Mouse (Mus musculus) MEL (cell line): Measurements from ENCODE around the gene Gramd4. TPM values are rescaled to one million over a fixed set of nuclear protein-coding genes. Genes with fewer than 3 reads are reported as not detected.

Experiments used
- DNase-seq: peaks from one replicate; pipeline ENCODE4 v3.0.0; 2011; ENCODE audit warnings: low read depth, low spot score
- H3K27ac ChIP-seq: 2 replicates; pipeline ENCODE4 v1.5.1; 2012; ENCODE audit warnings: low read depth, mild to moderate bottlenecking, control low read depth, low read length, moderate library complexity; ENCODE audit not compliant: control insufficient read depth
- H3K27me3 ChIP-seq, 2 experiments: fragments of 150-350 bp in 1 of 2; sonication (generic) in 1 of 2; 2 replicates each; pipeline ENCODE4 v1.6.1; 2012; ENCODE audit warnings: low read length in 2 of 2, mild to moderate bottlenecking in 2 of 2, improper control_type of control experiment in 1 of 2, moderate library complexity in 1 of 2; ENCODE audit not compliant: insufficient read depth in 2 of 2, control insufficient read depth in 1 of 2
- H3K36me3 ChIP-seq, 2 experiments: 2 replicates each; pipeline ENCODE4 v1.6.1; 2012 to 2014; ENCODE audit warnings: low read length in 2 of 2, improper control_type of control experiment in 1 of 2, inconsistent platforms in 1 of 2, mild to moderate bottlenecking in 1 of 2; ENCODE audit not compliant: insufficient read depth in 2 of 2, control insufficient read depth in 1 of 2
- H3K4me1 ChIP-seq, 2 experiments: fragments of 150-350 bp in 1 of 2; sonication (generic) in 1 of 2; 2 replicates each; pipeline ENCODE4 v1.6.1; 2012; ENCODE audit warnings: low read length in 2 of 2, improper control_type of control experiment in 1 of 2, mild to moderate bottlenecking in 1 of 2; ENCODE audit not compliant: insufficient read depth in 2 of 2, control insufficient read depth in 1 of 2
- H3K4me3 ChIP-seq, 2 experiments: fragments of 150-350 bp in 1 of 2; sonication (generic) in 1 of 2; 2 replicates each; pipeline ENCODE4 v1.5.1; 2012; ENCODE audit warnings: low read depth in 2 of 2, low read length in 2 of 2, mild to moderate bottlenecking in 2 of 2, moderate library complexity in 2 of 2, control low read depth in 1 of 2, improper control_type of control experiment in 1 of 2; ENCODE audit not compliant: control insufficient read depth in 1 of 2, insufficient read depth in 1 of 2
- H3K79me2 ChIP-seq: 2 replicates; pipeline ENCODE4 v1.6.1; 2012; ENCODE audit warnings: mild to moderate bottlenecking, low read length, moderate library complexity; ENCODE audit not compliant: control insufficient read depth, poor library complexity, insufficient read depth
- H3K9ac ChIP-seq: 2 replicates; pipeline ENCODE4 v1.6.1; 2012; ENCODE audit warnings: low read depth, mild to moderate bottlenecking, control low read depth, low read length, moderate library complexity; ENCODE audit not compliant: control insufficient read depth, poor library complexity, severe bottlenecking
- H3K9me3 ChIP-seq: fragments of 150-350 bp; sonication (generic); replicated peaks from 2 replicates; pipeline ENCODE4 v1.6.1; 2012; ENCODE audit warnings: mild to moderate bottlenecking, low read length, improper control_type of control experiment, moderate library complexity; ENCODE audit not compliant: insufficient read depth
- CTCF ChIP-seq, 3 experiments: IDR thresholded peaks in 2 of 3; conservative IDR thresholded peaks in 1 of 3; 2 replicates each; pipeline ENCODE4 v1.5.1; 2011 to 2012; ENCODE audit warnings: low read length in 3 of 3, low read depth in 2 of 3, mild to moderate bottlenecking in 2 of 3, improper control_type of control experiment in 1 of 3, inconsistent platforms in 1 of 3, mixed read lengths in 1 of 3, moderate library complexity in 1 of 3; ENCODE audit not compliant: control insufficient read depth in 1 of 3, insufficient read depth in 1 of 3, poor library complexity in 1 of 3, severe bottlenecking in 1 of 3
- ELF1 ChIP-seq: IDR thresholded peaks from 2 replicates; pipeline ENCODE4 v1.6.1; 2014; ENCODE audit warnings: low read depth, mild to moderate bottlenecking, inconsistent platforms, low read length, improper control_type of control experiment, moderate library complexity
- ETS1 ChIP-seq: IDR thresholded peaks from 2 replicates; pipeline ENCODE4 v1.6.1; 2012; ENCODE audit warnings: low read depth, mild to moderate bottlenecking, inconsistent platforms, low read length, improper control_type of control experiment, moderate library complexity
- GABPA ChIP-seq: IDR thresholded peaks from 2 replicates; pipeline ENCODE4 v1.6.1; 2012; ENCODE audit warnings: low read depth, mild to moderate bottlenecking, inconsistent platforms, low read length, improper control_type of control experiment, moderate library complexity
- JUND ChIP-seq: IDR thresholded peaks from 2 replicates; pipeline ENCODE4 v1.6.1; 2011; ENCODE audit warnings: low read depth, mild to moderate bottlenecking, improper control_type of control experiment, low read length
- MAX ChIP-seq: IDR thresholded peaks from 2 replicates; pipeline ENCODE4 v1.6.1; 2011; ENCODE audit warnings: low read length, improper control_type of control experiment
- POLR2A ChIP-seq, 2 experiments: IDR thresholded peaks; 2 replicates each; pipeline ENCODE4 v1.6.1; 2011 to 2012; ENCODE audit warnings: low read length in 2 of 2, mild to moderate bottlenecking in 2 of 2, control low read depth in 1 of 2, improper control_type of control experiment in 1 of 2, low read depth in 1 of 2, moderate library complexity in 1 of 2; ENCODE audit not compliant: control insufficient read depth in 1 of 2, insufficient read depth in 1 of 2, poor library complexity in 1 of 2
- POLR2AphosphoS5 ChIP-seq: IDR thresholded peaks from 2 replicates; pipeline ENCODE4 v1.6.1; 2012; ENCODE audit warnings: low read depth, borderline replicate concordance, mild to moderate bottlenecking, inconsistent platforms, low read length, moderate library complexity, mixed read lengths
- TBP ChIP-seq: IDR thresholded peaks from 2 replicates; pipeline ENCODE4 v1.8.0; 2011; ENCODE audit warnings: low read depth, low read length, improper control_type of control experiment
- UBTF ChIP-seq: IDR thresholded peaks from 2 replicates; pipeline ENCODE4 v1.6.1; 2012; ENCODE audit warnings: low read depth, mild to moderate bottlenecking, inconsistent platforms, low read length, improper control_type of control experiment, moderate library complexity, borderline replicate concordance; ENCODE audit not compliant: insufficient read depth
- USF1 ChIP-seq: IDR thresholded peaks from 2 replicates; pipeline ENCODE4 v1.6.1; 2014; ENCODE audit warnings: low read depth, mild to moderate bottlenecking, inconsistent platforms, low read length, improper control_type of control experiment, moderate library complexity
- USF2 ChIP-seq, 2 experiments: IDR thresholded peaks; 2 replicates each; pipeline ENCODE4 v1.6.1; 2011 to 2012; ENCODE audit warnings: improper control_type of control experiment in 2 of 2, low read length in 2 of 2, borderline replicate concordance in 1 of 2, inconsistent platforms in 1 of 2, low read depth in 1 of 2, mild to moderate bottlenecking in 1 of 2; ENCODE audit not compliant: insufficient read depth in 1 of 2
- ZKSCAN1 ChIP-seq: IDR thresholded peaks from 2 replicates; pipeline ENCODE4 v1.6.1; 2012; ENCODE audit warnings: low read depth, mild to moderate bottlenecking, inconsistent platforms, low read length, improper control_type of control experiment, moderate library complexity
- ZMIZ1 ChIP-seq: IDR thresholded peaks from 2 replicates; pipeline ENCODE4 v1.6.1; 2012; ENCODE audit warnings: low read depth, mild to moderate bottlenecking, inconsistent platforms, low read length, improper control_type of control experiment, moderate library complexity
- ZNF384 ChIP-seq: IDR thresholded peaks from 2 replicates; pipeline ENCODE4 v1.6.1; 2012; ENCODE audit warnings: low read depth, mild to moderate bottlenecking, inconsistent platforms, low read length, improper control_type of control experiment
- polyA plus RNA-seq, 2 experiments: library from polyadenylated mRNA; stranded (reverse) in 1 of 2; unstranded in 1 of 2; fragments of >175 nt in 1 of 2; fragments of >200 nt in 1 of 2; gene quantifications; 2 replicates each; pipeline versions ENCODE4 v1.2.1 to v1.2.4; 2012; ENCODE audit warnings: low replicate concordance in 2 of 2, low read depth in 1 of 2; ENCODE audit not compliant: insufficient read length in 2 of 2, insufficient read depth in 1 of 2, missing spikeins in 1 of 2
- total RNA-seq: library from RNA; depleted of rRNA; stranded (reverse); fragments of 300-350 nt; gene quantifications from 2 replicates; pipeline ENCODE4 v1.2.3, GENCODE M21; 2012

The Gramd4 gene
- total and polyA plus RNA-seq, 3 experiments = 35.2 to 43.1 (median 38.0) TPM

- H3K27ac ChIP-seq = no peak overlapping the region
- no peaks in the 10 kb centered on the region for H3K9me3 ChIP-seq
- H3K36me3 ChIP-seq = peaks cover 0 to 17% of the 10 kb centered on the region in 2 experiments; a peak in 2 of 4 replicates
- peaks cover 0 to 1% of the 10 kb centered on the region in 2 experiments; a peak in 1 of 4 replicates for H3K27me3 ChIP-seq
- peaks cover 11 to 41% of the 10 kb centered on the region in 2 experiments for H3K4me1 ChIP-seq
- H3K9ac ChIP-seq = no peak overlapping the region
- H3K4me3 ChIP-seq = no peak overlapping the region
- no peak for TF ChIP-seq ETS1
- no peak for TF ChIP-seq ZNF384
- no peak for TF ChIP-seq USF1
- TF ChIP-seq MAX = no peak
- no peak for TF ChIP-seq JUND
- TF ChIP-seq ELF1 = no peak
- TF ChIP-seq POLR2A (IDR thresholded peaks at IDR 0.05; ENCODE audit: control insufficient read depth in 1 of 2, insufficient read depth in 1 of 2, low read depth in 1 of 2, low read length in 2 of 2, poor library complexity in 1 of 2) = no peak
- no peak for DNase-seq
- H3K79me2 ChIP-seq = peaks cover 3% of the 10 kb centered on the region; the same call in 1 of the 2 replicates
Measured at GRCm38 (mm10) chr15:86184071-86184470, 126.6 kb downstream of the Gramd4 start.

- Histone ChIP-seq H3K9me3 (no peaks in the 10 kb centered on the region), H3K9ac (peak overlapping the region; percentile 88), H3K4me1 (peaks cover 11 to 41% of the 10 kb centered on the region in 2 experiments), H3K36me3 (peaks cover 0 to 13% of the 10 kb centered on the region in 2 experiments; a peak in 2 of 4 replicates), H3K4me3 (peak overlapping the region; percentile 72 to 74), H3K27me3 (peaks cover 0 to 1% of the 10 kb centered on the region in 2 experiments; a peak in 1 of 4 replicates), H3K27ac (no peak overlapping the region), H3K79me2 (peaks cover 3% of the 10 kb centered on the region; the same call in 1 of the 2 replicates)
- TF ChIP-seq MAX = no peak
- TF ChIP-seq POLR2A (IDR thresholded peaks at IDR 0.05; ENCODE audit: control insufficient read depth in 1 of 2, insufficient read depth in 1 of 2, low read depth in 1 of 2, low read length in 2 of 2, poor library complexity in 1 of 2) = peak in 1 of 2 experiments; percentile 47; a peak in 1 of 4 replicates
- no peak for TF ChIP-seq CTCF (IDR thresholded peaks at IDR 0.05 in 2 of 3, conservative IDR thresholded peaks at IDR 0.05 in 1 of 3; ENCODE audit: control insufficient read depth in 1 of 3, insufficient read depth in 1 of 3, low read depth in 2 of 3, low read length in 3 of 3, poor library complexity in 1 of 3, severe bottlenecking in 1 of 3)
- no peak for TF ChIP-seq TBP
- no peak for TF ChIP-seq POLR2AphosphoS5
- TF ChIP-seq ZKSCAN1 = no peak
- peak; percentile 34; the same call in 1 of the 2 replicates for TF ChIP-seq UBTF
- no peak for TF ChIP-seq ZMIZ1
- TF ChIP-seq USF2 (IDR thresholded peaks at IDR 0.05; ENCODE audit: borderline replicate concordance in 1 of 2, insufficient read depth in 1 of 2, low read depth in 1 of 2, low read length in 2 of 2) = no peak
- no peak for TF ChIP-seq GABPA
- no peak for TF ChIP-seq ZNF384
- DNase-seq = peak; percentile 50
Measured at GRCm38 (mm10) chr15:86184851-86185688, 127.6 kb downstream of the Gramd4 start.
